Mouse (Mus musculus) ES-Bruce4 (cell line): ENCODE data around the gene Rab13.

Experiments
- CTCF ChIP-seq: IDR thresholded peaks from one replicate; pipeline ENCODE4 v1.8.1; 2011; ENCODE audit warnings: low read depth, low read length
- EP300 ChIP-seq: IDR thresholded peaks from 2 replicates; pipeline ENCODE4 v1.6.1; 2011; ENCODE audit warnings: low read depth, low read length; ENCODE audit not compliant: insufficient read depth
- POLR2A ChIP-seq: IDR thresholded peaks from one replicate; pipeline ENCODE4 v1.8.1; 2011; ENCODE audit warnings: low read length; ENCODE audit not compliant: insufficient read depth

DNA sequence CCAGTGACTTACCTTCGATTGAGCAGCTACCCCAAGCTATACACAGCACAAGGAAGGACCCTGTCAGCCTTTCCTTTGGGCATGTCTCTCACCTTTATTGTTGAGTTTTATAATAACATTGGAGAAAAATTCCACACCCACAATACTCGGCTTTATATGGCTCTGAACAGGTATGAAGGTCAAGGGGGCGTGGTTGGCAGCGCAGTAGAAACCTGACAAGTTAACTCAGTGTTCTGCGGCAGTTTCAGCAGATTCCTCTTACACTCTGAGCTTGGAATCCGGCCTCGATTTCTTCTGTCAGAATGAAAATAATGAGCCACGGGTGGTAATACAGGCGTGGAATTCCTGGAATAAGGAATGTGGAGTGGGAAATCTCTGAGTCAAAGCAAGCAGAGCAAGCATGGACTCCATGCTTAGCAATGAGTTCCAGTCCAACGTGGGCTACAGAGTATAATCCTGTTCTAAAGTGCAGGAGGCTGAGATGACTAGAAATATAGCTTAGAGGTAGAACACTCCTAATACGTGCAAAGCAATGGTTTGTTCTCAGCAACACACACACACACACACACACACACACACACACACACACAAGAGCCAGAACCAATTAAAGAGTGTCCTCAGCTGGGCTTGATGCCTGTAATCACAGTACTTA lies 22.5 kb upstream of the Rab13 start:
- TF ChIP-seq CTCF (no peak), POLR2A (no peak), EP300 (no peak)
